Mouse (Mus musculus) mesoderm, embryonic 11.5 days (tissue): ENCODE measurements around the gene Slc5a4b.
"Not testable (repeated sequence)": the region's sequence is repeated elsewhere in the genome, so short reads cannot be mapped to it uniquely, and the experiment has no call there.

ENCODE experiments used
- DNase-seq: peaks from one replicate; pipeline ENCODE4 v3.0.0-alpha.2; 2012; ENCODE audit warnings: low read depth, low spot score

Gene Slc5a4b

GRCm38 (mm10) chr10:76110861-76111260, at the start of gene Slc5a4b:
Gene Slc5a4b, minus strand, starts transcription at chr10:76110961.
- no peak for DNase-seq

- no peak for DNase-seq
Observed at GRCm38 (mm10) chr10:76158009-76158408, 47.2 kb upstream of the Slc5a4b start.

- DNase-seq, result no peak
Observed at GRCm38 (mm10) chr10:76157528-76157927, 46.8 kb upstream of the Slc5a4b start.

- DNase-seq, result no peak
Observed at GRCm38 (mm10) chr10:76155911-76156310, 45.1 kb upstream of the Slc5a4b start.

GRCm38 (mm10) chr10:76147278-76147677, 36.5 kb upstream of the Slc5a4b start, which contains the start of gene Slc5a4a:
Gene Slc5a4a, plus strand, starts transcription at chr10:76147451.
- no peak for DNase-seq

GRCm38 (mm10) chr10:76146846-76147245, 36.1 kb upstream of the Slc5a4b start:
- no peak for DNase-seq

- no peak for DNase-seq
Observed at GRCm38 (mm10) chr10:76136318-76136717, 25.6 kb upstream of the Slc5a4b start.

GRCm38 (mm10) chr10:76132506-76132905, 21.7 kb upstream of the Slc5a4b start:
- DNase-seq, result no peak

- DNase-seq, result no peak
Observed at GRCm38 (mm10) chr10:76121495-76121894, 10.7 kb upstream of the Slc5a4b start.

- DNase-seq, result peak; percentile 12
Observed at GRCm38 (mm10) chr10:76120124-76120711, 9.5 kb upstream of the Slc5a4b start.

GRCm38 (mm10) chr10:76118741-76119140, 8.0 kb upstream of the Slc5a4b start:
- DNase-seq, result peak; percentile 46

- peak; percentile 55 for DNase-seq
Observed at GRCm38 (mm10) chr10:76117966-76118365, 7.2 kb upstream of the Slc5a4b start.

- DNase-seq, result no peak
Observed at GRCm38 (mm10) chr10:76097368-76097767, 13.4 kb downstream of the Slc5a4b start.

GRCm38 (mm10) chr10:76096580-76096979, 14.2 kb downstream of the Slc5a4b start:
- DNase-seq, result no peak

GRCm38 (mm10) chr10:76077008-76077407, 33.8 kb downstream of the Slc5a4b start:
- not testable (repeated sequence) for DNase-seq

- DNase-seq, result not testable (repeated sequence)
Observed at GRCm38 (mm10) chr10:76072080-76072479, 38.7 kb downstream of the Slc5a4b start.

GRCm38 (mm10) chr10:76067674-76068613, 42.8 kb downstream of the Slc5a4b start:
- DNase-seq, result peak; percentile 12

- no peak for DNase-seq
Observed at GRCm38 (mm10) chr10:76062439-76062838, 48.3 kb downstream of the Slc5a4b start.

- DNase-seq, result no peak
Observed at GRCm38 (mm10) chr10:76051860-76052259, 58.9 kb downstream of the Slc5a4b start.

- DNase-seq, result no peak
Observed at GRCm38 (mm10) chr10:76048967-76049366, 61.8 kb downstream of the Slc5a4b start.

GRCm38 (mm10) chr10:76047182-76047869, 63.4 kb downstream of the Slc5a4b start:
- no peak for DNase-seq

- no peak for DNase-seq
Observed at GRCm38 (mm10) chr10:76046754-76047153, 64.0 kb downstream of the Slc5a4b start.
